Mouse (Mus musculus): ENCODE measurements around the gene Tmtc4. TPM values are rescaled to one million over a fixed set of nuclear protein-coding genes. Genes with fewer than 3 reads are reported as not detected.

The Tmtc4 gene
- total RNA-seq, 4 experiments from 2014 or later: 17.9 to 33.1 (median 26.4) TPM

DNA sequence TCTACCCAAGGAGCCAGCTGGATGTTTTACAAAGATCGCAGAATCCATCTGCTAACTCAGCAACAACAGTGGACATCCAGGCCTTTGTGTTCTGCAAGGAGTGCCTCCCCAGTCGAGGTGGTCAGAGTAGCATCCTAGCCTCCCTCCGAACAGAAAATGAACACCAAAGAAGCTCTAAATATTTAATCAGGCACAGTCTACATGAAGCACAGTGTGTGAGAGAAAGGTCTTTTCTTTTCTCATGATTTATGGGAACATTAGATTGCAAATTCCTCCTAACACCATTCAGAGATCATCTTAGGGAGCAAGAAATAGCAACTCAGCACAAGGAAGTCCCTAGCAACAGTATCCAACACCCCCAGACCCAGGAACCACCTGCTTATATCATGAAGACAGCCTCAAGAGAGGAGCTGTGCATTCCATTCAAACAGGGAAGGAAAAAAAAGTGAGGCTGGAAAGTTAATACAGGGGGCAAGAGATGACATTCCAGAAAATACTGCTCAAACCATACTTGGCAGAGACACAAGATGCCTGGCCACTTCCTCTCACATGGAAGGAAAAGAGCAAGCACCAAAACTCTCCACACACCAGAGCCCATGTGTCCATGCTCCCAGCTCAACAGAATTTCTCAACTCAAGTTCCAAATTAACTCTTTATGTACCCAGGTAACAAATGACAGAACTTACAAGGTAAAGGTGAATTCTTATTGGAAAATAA lies 8.8 kb downstream of the Tmtc4 start:
- DNase-seq (ENCODE audit: low spot score in 2 of 2): no peak

DNA sequence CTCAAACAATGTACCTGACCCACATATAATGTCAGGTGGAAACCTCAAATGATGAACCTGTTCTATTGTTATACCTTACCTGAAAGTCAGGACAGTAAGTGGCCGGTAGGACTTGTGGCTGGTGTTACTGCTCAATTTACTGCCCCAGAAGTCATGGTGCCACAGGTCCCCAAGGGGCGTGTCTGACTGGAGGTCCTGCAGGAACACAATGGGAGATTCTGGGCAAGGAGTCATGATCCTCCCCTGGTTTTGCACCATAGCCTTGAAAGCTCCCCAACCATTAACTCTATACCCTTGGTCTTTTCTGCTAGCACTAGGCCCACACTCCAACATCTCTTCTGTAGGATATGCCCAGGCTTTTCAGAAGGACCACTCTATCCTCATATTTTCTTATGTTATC lies 10.7 kb downstream of the Tmtc4 start:
- DNase-seq (ENCODE audit: low spot score in 2 of 2): no peak

DNA sequence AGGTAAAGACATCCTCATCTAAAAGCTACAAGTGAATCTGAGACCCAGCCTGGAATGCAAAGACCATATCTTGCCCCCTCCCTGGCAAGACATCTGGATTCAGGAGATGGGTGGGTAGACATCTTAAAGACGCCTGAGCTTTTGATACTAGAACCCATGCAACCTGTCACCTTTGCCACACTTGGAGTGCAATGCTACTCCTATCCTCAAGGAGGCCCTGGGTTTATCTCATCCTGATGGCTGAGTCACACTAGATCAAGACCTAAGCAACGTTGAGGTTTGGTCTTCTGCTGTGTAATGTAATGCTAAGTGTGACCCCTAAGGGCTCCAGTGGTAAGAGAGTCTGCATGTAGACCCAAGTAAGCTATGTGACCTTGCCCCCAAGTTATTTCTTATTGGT lies 15.8 kb downstream of the Tmtc4 start:
- DNase-seq (ENCODE audit: low spot score in 2 of 2): no peak

DNA sequence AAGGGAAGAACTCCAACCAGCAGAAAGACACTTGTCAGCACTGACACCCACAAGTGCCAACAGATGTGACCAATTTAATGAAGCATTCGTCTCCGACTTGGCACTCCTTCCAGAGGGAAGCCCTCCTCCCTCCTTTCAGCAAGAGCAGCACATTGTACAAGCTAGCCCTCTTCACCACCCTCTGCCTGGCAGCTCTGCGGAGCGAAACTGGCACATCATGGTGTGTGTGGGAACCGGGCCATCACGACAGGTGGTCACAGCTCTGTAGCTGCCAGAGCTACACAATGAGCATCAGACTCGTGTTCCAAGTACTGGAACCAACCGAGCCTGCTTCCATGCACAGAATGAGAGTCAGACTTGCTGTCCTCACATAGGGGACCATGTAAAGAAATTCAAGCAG lies 25.9 kb downstream of the Tmtc4 start:
- peak; percentile 92 to 93 for DNase-seq (ENCODE audit: low spot score in 2 of 2)

DNA sequence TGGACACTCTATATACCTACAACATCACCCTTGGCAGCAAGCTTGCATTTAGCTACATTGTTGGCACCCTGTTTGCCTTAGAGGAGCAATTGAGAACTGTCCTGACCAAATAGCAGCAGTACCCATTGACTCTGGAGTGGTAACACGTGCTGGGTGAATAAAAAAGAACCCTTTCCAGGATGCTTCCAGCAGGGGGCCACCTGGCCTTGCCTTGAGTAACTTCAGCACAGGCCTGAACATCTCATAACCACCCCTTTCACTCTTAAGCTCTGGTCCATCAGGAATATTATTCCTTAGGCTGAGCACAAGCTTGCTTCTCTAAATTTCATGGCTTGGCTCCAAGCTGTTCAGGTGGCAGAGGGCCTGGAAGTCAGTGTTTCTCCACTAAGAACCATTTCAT lies 30.5 kb downstream of the Tmtc4 start:
- peak; percentile 54 to 74 for DNase-seq (ENCODE audit: low spot score in 2 of 2)

DNA sequence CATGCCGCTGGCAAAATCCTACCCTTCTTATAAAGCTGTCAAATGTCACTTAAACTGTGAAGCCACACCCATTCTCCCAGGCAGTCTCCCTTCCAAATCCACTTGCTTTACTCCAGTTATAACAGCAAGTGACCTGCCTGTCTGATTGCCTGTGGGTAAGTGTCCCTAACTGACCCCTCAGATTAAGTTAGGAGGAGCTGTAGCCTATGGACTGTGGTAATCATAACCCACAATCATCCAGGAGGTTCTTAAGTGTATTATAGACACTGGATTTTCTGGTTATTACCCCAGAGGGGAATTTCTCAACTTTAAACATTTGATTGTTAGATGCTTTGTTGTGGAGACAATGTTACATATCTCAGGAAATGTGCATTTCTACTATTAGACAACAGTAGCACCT lies 31.3 kb downstream of the Tmtc4 start:
- no peak for DNase-seq (ENCODE audit: low spot score in 2 of 2)

DNA sequence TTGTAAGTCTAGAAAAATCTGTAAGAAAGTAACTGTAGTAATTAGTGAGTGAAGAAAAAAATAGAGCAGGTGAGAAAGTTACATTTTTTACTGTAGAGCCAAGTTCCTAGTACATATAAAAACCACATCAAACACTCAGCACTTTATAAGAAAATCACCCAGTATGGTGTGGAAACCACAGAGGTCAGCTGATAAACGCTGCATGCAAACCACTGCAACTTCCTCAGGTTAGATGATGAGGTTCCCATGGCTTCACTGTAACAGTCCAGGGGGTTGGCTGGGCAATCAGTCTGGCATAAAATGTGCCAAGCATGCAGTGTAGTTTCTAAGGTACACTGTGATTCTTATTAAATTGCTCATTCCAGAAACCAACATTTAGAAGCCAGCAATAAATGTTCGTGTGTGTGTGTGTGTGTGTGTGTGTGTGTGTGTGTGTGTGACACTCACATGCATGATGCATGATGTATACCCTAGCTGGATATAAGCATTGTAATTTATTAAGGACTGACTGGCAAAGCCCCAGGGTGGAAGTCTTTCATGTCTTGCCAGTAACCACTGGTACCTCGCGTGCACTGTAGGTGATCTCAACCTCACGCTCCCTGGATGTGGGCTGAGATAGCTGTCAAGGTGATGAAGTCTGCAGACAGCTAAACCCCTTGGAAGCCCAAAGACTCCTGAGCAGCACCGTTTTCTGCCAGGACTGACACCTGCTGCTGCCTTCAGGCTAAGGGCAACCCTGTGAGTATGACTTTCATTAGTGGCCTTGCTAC lies 32.0 kb downstream of the Tmtc4 start:
- no peak for DNase-seq (ENCODE audit: low spot score in 2 of 2)

DNA sequence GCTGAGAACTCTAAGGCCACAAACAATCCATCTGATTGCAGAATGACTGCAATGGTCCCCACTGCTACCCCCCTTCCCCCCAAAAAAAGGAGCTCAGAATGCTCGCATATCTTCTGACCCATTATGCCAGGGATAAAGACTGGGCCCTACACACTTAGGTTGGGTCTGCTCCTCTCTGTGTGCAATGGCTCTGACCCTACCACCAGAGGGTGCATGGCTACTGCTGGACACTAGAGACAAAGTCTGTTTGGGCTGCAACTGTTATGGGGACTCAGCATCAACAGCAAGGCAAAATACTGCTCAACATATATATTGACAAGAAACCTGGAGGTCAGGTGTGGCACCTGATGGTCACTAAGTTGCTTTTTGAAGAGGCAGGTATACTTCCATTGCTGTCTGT lies 32.9 kb downstream of the Tmtc4 start:
- DNase-seq (ENCODE audit: low spot score in 2 of 2): no peak

DNA sequence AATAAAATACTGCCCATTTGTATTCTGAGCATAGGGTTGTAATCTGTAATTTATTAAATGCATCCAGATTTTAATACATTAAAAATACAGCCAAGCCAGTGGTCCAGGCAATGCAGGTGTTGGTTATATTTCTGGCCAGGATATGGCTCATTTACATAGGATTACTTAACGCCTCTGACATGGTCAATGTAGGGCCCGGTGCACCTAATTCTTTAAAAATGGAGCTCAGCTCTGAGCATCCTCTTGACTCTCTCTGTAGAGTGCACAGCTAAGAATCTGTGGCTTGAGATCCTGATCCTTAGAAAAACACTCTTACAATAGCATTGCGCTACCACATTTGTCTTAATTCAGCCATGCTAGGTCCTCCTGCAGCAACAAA lies 40.4 kb downstream of the Tmtc4 start:
- DNase-seq (ENCODE audit: low spot score in 2 of 2): no peak

DNA sequence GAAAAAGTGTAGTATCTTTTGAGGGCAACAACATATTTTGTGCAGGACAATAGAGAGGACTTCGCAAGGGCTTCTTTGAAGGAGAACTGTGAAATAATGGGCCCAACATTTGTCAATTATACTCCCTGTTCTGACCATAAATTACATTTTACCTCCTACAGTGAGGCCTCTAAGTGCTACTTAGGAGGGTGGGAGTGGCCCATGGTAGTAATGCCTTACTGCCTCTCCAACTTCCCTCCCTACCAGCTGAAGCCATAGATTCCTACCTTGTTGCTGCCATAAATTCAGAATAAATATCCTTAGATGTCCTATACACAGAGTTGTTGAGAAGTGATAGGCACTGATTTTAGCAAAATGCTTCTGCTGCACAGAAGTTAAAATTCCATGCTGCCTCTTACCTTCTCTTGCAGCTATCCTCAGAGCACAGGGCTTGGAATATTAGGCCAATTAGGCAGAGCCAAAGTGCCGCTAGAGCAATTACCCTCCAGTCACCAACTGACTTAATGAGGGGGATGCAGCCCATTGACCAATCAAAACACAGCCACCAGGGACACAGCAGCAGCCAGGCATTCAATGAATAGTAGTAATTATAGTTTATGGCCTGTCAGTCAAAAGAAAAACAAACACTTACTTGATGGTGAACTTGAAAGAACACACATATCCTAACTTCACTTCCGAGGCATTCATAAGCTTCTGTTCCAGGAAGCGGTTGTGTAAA lies 40.9 kb downstream of the Tmtc4 start:
- peak in 1 of 2 experiments; percentile 30 for DNase-seq (ENCODE audit: low spot score in 2 of 2)

DNA sequence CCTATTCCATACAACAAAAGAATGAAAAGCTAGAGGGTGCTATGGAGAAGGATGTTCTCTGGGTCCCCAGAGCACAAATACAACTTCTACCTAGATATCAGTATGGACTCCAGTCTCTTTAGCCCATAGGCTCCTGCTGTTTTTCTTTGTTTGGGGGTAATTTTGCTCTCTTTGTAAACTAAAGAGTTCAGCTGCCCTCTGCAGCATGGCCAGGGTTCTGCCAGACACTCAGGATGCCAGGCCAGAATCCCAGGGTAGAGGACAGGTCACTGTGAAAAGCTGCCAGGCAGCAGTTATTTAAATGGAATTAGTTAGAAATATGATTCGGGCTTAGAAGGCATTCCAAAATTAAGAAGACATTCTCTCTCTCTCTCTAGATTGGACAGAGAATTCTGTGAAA lies 47.4 kb downstream of the Tmtc4 start:
- no peak for DNase-seq (ENCODE audit: low spot score in 2 of 2)

DNA sequence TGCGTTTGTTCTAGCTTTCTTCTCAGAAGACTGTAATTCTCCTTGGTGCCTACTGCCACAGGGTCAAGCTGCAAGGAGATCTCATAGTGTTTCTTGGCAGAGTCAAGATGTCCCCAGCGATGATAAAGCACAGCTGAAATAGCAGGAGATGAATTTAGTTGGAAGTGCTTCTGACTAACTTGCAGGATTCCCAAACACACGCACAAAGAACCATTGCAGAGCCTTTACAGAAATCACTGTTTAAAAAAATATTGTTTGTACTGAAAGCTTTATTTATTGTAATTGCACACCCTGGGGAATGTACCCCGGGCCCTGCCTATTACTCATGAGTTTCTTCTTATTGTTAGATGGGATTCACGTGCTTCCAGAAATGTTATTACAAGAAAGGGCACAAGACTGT lies 63.8 kb downstream of the Tmtc4 start:
- DNase-seq (ENCODE audit: low spot score in 2 of 2): no peak

DNA sequence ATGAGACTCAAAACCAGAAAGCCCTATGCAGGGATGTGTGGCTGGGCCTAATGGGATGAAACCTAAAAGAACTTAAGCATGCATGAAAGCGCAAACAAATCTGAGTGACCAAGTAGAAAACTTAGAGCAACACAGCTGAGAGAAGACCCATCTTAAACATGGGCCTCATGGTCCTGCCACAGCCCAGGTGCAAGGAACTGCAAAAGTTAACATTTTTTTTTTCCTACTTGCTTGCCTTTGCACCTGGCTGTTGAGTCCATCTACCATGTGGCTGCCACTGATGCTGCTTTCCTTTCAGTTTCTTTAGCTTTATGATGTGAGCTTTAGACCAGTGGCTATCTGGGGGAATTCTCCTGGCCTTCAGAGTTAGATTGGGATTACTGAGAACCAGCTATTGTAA lies 66.2 kb downstream of the Tmtc4 start:
- no peak for DNase-seq (ENCODE audit: low spot score in 2 of 2)

DNA sequence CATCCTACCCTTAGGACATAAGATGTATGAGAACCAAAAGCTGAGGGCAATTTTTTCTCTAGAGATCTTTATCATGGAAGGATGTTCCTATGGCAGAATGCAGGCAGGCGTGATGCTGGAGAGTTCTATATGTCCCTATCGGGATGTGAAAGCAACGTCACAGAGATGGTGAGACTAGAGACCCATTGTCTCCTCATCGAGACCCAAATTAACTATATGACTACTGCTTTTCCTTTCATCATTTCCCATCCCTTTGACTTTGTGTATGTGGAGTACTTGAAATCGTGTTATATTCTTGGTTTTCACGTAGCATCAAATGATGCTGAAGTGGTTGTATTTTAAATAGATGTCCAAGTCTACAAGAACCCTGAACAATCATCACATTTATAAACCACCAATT lies 70.2 kb downstream of the Tmtc4 start, which contains the start of gene Ggact:
Gene Ggact, minus strand, starts transcription at position 101 of the 400 bp plus-strand sequence.
- DNase-seq (ENCODE audit: low spot score in 2 of 2): no peak

DNA sequence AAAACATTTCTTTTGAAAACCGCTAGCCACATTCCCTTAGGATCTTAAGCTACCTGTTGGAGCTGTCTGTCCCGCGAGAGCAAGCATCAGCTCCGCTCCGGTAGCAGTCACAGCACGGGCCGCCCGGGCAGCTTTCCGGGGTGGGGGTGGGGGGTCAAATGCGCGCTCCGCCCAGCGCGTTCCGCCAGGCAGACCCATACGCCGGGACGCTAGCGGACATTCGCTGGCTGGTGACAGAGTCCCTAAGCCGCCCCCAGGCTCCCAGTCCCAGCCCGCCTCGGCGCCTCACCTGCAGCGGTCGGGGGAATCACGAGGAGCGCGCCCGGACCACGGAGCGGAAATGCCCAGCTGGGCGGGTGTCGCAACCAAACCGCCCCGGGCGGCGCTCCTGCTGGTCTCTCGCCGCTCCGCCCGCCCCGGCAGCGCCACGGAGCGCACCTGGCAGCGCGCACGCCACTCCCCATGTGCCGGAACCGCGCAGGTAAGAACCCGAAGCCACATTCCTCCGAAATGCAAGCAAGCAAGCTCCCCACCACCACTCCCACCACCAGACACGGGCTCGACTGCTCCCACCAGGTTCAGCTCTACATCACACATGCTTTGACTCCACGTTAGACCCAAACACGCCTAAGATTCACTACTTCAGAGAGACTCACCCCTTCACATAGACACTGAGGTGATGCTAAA lies 70.9 kb downstream of the Tmtc4 start:
- peak in 1 of 2 experiments; percentile 44 for DNase-seq (ENCODE audit: low spot score in 2 of 2)

DNA sequence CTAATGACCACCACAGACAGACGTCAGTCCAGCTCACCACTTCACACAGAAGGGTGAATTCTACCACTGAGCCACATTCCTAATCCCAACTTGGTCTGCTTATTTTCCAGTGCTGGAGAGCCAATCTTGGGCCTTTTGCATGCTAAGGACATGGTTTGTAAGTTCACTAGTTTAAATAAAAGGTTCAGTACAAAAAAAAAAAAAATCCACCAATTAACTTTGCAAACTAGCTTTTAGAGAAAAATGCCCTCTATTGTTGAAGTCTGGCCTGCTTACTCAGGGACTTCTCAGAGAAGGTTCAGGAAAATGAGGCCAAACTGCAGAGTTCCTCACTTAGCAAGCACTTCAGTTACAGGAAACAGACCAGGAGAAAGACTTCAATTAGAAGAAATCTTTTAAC lies 71.7 kb downstream of the Tmtc4 start:
- no peak for DNase-seq (ENCODE audit: low spot score in 2 of 2)

DNA sequence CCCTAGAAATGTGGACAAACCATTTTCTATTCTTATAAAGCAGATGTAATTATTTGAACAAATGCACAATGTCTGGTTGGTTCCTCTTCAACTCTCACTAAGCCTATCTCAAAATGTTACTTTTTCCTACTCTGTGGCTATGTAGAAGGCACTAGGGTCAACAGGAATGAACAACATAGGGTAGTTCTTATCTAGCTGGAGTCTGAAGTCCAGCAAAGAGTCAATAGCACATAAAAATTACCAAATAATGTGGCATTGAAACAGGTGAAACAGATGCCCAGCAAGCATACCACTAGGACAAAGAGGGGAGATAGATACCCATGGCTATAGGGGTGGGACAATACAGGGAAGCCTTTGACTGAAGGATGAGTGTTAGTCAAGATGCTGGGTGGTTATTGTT lies 72.6 kb downstream of the Tmtc4 start:
- no peak for DNase-seq (ENCODE audit: low spot score in 2 of 2)

DNA sequence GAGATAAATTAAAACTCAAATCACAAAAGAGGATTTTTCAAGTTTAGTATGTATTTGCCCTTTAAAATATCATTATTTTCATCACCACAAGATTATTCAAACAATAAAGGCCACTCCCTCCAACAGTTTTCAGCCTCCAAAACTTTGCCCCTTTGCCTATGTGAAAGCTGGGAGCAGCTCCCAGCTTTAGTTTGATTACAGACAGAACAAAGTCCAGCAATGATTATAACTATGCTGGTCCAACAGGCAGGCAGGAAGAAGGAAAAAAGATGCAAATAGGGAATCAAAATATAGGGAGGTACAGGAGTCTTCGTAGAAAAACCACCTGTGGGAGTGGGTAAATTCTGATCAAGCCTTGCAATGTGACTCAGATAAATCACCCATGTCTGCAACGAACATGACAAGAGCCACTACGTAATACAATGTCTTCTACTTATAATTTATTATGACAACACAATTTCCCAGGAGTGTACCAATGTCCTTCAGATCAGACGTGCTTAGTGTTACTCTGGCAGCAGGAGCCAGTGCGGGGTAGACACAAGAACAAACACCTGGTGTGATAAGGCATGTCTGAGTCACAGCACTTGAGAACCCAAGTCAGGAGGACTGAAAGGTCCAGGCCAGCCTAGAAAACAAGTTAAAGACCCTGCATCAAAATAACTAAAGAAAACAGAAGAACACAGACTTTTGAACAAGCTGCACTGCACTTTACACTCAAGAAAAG lies 74.3 kb downstream of the Tmtc4 start:
- DNase-seq (ENCODE audit: low spot score in 2 of 2): no peak

DNA sequence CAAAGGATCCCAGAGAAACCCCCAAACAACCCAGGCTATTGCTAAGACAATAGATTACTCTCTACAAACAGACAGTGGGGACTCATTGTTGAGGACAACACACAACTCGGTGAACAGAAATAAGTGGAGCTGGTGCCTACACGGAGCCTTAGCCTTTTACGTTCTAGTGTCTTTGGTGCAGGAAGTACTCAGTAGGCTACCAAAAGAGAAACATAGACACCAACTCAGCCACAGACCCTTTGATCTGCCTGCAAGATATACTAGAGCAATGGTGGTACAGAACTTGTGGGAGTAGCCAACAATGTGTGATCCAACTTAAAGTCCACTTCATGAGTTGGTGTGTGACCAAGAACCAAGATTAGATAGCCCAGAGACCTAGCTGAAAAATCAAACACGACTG lies 75.8 kb downstream of the Tmtc4 start:
- no peak for DNase-seq (ENCODE audit: low spot score in 2 of 2)

DNA sequence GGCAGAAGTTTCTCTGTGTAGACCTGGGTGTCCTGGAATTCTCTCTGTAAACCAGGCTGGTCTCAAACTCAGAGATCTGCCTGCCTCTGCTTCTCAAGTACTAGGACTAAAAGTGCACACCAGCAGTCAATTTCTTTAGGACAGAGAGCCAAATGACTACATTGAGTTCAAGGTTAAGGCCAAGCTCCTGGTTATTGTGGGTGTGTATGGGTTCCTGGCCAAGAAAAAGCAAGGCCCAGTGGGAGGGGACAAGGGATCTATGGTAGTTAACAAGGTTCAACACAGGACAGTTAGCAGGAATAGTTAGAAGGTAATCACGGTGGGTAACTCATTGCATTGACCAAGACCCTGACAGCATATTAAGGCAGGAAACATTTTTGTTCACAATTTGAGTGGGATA lies 78.8 kb downstream of the Tmtc4 start:
- no peak for DNase-seq (ENCODE audit: low spot score in 2 of 2)

DNA sequence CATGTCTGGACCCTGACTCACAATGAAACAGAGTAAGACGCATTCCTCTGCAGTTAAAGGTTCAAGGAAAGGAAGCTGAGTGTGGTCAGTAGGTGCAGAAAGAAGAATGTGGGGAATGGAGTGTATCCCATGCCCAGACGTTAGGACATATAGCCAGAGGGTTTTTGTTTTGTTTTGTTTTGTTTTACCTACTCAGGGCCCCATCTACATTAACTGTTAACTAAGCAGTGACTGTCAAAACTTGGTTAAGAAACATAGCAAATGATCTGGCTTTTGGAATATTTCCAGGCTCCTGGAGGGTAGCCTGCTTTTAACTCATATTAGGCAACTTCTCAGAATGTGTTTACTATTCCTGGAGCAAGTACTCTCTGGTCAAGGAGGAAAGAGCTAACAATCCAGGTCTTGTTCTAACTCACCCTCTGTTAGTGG lies 79.9 kb downstream of the Tmtc4 start:
- DNase-seq (ENCODE audit: low spot score in 2 of 2): no peak
